Mouse (Mus musculus) urinary bladder, postnatal 10 days (tissue): ENCODE measurements around the gene Rps6kb2.

ENCODE experiments used
- DNase-seq: peaks from one replicate; pipeline ENCODE4 v3.0.0; 2022; ENCODE audit warnings: low spot score

Rps6kb2 gene

GRCm38 (mm10) chr19:4189051-4189620, 26.0 kb upstream of the Rps6kb2 start:
- DNase-seq = no peak

GRCm38 (mm10) chr19:4187303-4187702, 24.1 kb upstream of the Rps6kb2 start:
- no peak for DNase-seq

GRCm38 (mm10) chr19:4184976-4185975, 22.1 kb upstream of the Rps6kb2 start:
- no peak for DNase-seq

GRCm38 (mm10) chr19:4183689-4184088, 20.5 kb upstream of the Rps6kb2 start:
- DNase-seq = no peak

GRCm38 (mm10) chr19:4181892-4182291, 18.7 kb upstream of the Rps6kb2 start:
- no peak for DNase-seq

- no peak for DNase-seq
Observed at GRCm38 (mm10) chr19:4180411-4180810, 17.3 kb upstream of the Rps6kb2 start.

- DNase-seq = no peak
Observed at GRCm38 (mm10) chr19:4175368-4175947, 12.3 kb upstream of the Rps6kb2 start, which contains the start of gene Carns1. Gene Carns1, minus strand, starts transcription at chr19:4175479.

GRCm38 (mm10) chr19:4172925-4173324, 9.8 kb upstream of the Rps6kb2 start:
- no peak for DNase-seq

GRCm38 (mm10) chr19:4171393-4172290, 8.5 kb upstream of the Rps6kb2 start:
- DNase-seq = no peak

- DNase-seq = no peak
Observed at GRCm38 (mm10) chr19:4170723-4171392, 7.7 kb upstream of the Rps6kb2 start.

GRCm38 (mm10) chr19:4169810-4170209, 6.7 kb upstream of the Rps6kb2 start:
- DNase-seq = no peak

GRCm38 (mm10) chr19:4169378-4169784, 6.2 kb upstream of the Rps6kb2 start:
- DNase-seq = peak; percentile 98

GRCm38 (mm10) chr19:4166678-4167476, 3.7 kb upstream of the Rps6kb2 start:
- DNase-seq = no peak

- DNase-seq = no peak
Observed at GRCm38 (mm10) chr19:4164721-4165120, 1.6 kb upstream of the Rps6kb2 start.

GRCm38 (mm10) chr19:4164100-4164499, 946 bp upstream of the Rps6kb2 start:
- DNase-seq = no peak

GRCm38 (mm10) chr19:4163543-4163887, 361 bp upstream of the Rps6kb2 start:
- DNase-seq = no peak

- DNase-seq = no peak
Observed at GRCm38 (mm10) chr19:4159049-4159448, 4.1 kb downstream of the Rps6kb2 start.

GRCm38 (mm10) chr19:4156771-4157170, 6.4 kb downstream of the Rps6kb2 start:
- no peak for DNase-seq

- DNase-seq = no peak
Observed at GRCm38 (mm10) chr19:4156073-4156579, 7.0 kb downstream of the Rps6kb2 start.
